Mouse (Mus musculus) heart, postnatal 0 days (tissue): ENCODE measurements around the gene Rnaseh2c.

Experiments
- CTCF ChIP-seq: IDR thresholded peaks from 2 replicates; pipeline ENCODE4 v1.5.1; 2016; ENCODE audit warnings: antibody characterized with exemption, control low read depth, low read depth
- EP300 ChIP-seq: IDR thresholded peaks from 2 replicates; pipeline ENCODE4 v1.6.1; 2016; ENCODE audit warnings: antibody characterized with exemption, low read depth

- no peak for TF ChIP-seq EP300
- no peak for TF ChIP-seq CTCF
These were observed 42.9 kb upstream of the Rnaseh2c start for GRCm38 (mm10) chr19:5558770-5559169.
